Mouse (Mus musculus): ENCODE data around the gene Ano3. TPM values are rescaled to one million over a fixed set of nuclear protein-coding genes. Genes with fewer than 3 reads are reported as not detected.

The Ano3 gene
- polyA plus RNA-seq, 1 experiment from 2014 or later = 0.95 TPM

- peak; percentile 41; the same call in 1 of the 2 replicates for ATAC-seq
- Histone ChIP-seq H3K9me3 (replicated peaks; ENCODE audit: control insufficient read depth, low read length, poor library complexity, severe bottlenecking) (no peaks in the 10 kb centered on the region), H3K4me1 (ENCODE audit: control insufficient read depth, insufficient read depth, low read length) (peaks cover 4% of the 10 kb centered on the region; the same call in 1 of the 2 replicates), H3K36me3 (ENCODE audit: control insufficient read depth, insufficient read depth, low read length) (no peaks in the 10 kb centered on the region), H3K27me3 (ENCODE audit: control insufficient read depth, insufficient read depth, low read depth, low read length) (no peaks in the 10 kb centered on the region), H3K4me2 (ENCODE audit: low read length) (peak overlapping the region; percentile 74), H3K27ac (ENCODE audit: low read length) (no peak overlapping the region), H3K9ac (ENCODE audit: low read depth, low read length) (peak overlapping the region; percentile 55), H3K4me3 (ENCODE audit: low read depth, low read length) (peak overlapping the region; percentile 47)
- WGBS = 61% methylated on average over 3 of the region's 3 CpGs
Observed at GRCm38 (mm10) chr2:110950432-110950803, 305 bp downstream of the Ano3 start.

- peak; percentile 98 for ATAC-seq
- Histone ChIP-seq H3K9me3 (replicated peaks; ENCODE audit: control insufficient read depth, low read length, poor library complexity, severe bottlenecking) (no peaks in the 10 kb centered on the region), H3K4me3 (ENCODE audit: low read depth, low read length) (peak overlapping the region; percentile 47), H3K27ac (ENCODE audit: low read length) (no peak overlapping the region), H3K4me2 (ENCODE audit: low read length) (peak overlapping the region; percentile 74), H3K27me3 (ENCODE audit: control insufficient read depth, insufficient read depth, low read depth, low read length) (no peaks in the 10 kb centered on the region), H3K36me3 (ENCODE audit: control insufficient read depth, insufficient read depth, low read length) (no peaks in the 10 kb centered on the region), H3K4me1 (ENCODE audit: control insufficient read depth, insufficient read depth, low read length) (peaks cover 4% of the 10 kb centered on the region; the same call in 1 of the 2 replicates), H3K9ac (ENCODE audit: low read depth, low read length) (peak overlapping the region; percentile 55)
- WGBS = 3% methylated on average over 20 of the region's 20 CpGs
Observed at GRCm38 (mm10) chr2:110949679-110950431, 868 bp downstream of the Ano3 start.

GRCm38 (mm10) chr2:110945171-110945570, 5.6 kb downstream of the Ano3 start:
- Histone ChIP-seq H3K27ac (ENCODE audit: low read length) (no peak overlapping the region), H3K4me1 (ENCODE audit: control insufficient read depth, insufficient read depth, low read length) (peaks cover 1% of the 10 kb centered on the region; the same call in 1 of the 2 replicates), H3K36me3 (ENCODE audit: control insufficient read depth, insufficient read depth, low read length) (no peaks in the 10 kb centered on the region), H3K4me3 (ENCODE audit: low read depth, low read length) (no peak overlapping the region), H3K9me3 (replicated peaks; ENCODE audit: control insufficient read depth, low read length, poor library complexity, severe bottlenecking) (no peaks in the 10 kb centered on the region), H3K4me2 (ENCODE audit: low read length) (no peak overlapping the region), H3K27me3 (ENCODE audit: control insufficient read depth, insufficient read depth, low read depth, low read length) (no peaks in the 10 kb centered on the region), H3K9ac (ENCODE audit: low read depth, low read length) (no peak overlapping the region)
- no peak for ATAC-seq
- 87% methylated on average over 1 of the region's 1 CpGs for WGBS

GRCm38 (mm10) chr2:110935691-110936090, 15.0 kb downstream of the Ano3 start:
- Histone ChIP-seq H3K27me3 (ENCODE audit: control insufficient read depth, insufficient read depth, low read depth, low read length) (no peaks in the 10 kb centered on the region), H3K9me3 (replicated peaks; ENCODE audit: control insufficient read depth, low read length, poor library complexity, severe bottlenecking) (no peaks in the 10 kb centered on the region), H3K36me3 (ENCODE audit: control insufficient read depth, insufficient read depth, low read length) (no peaks in the 10 kb centered on the region), H3K27ac (ENCODE audit: low read length) (no peak overlapping the region), H3K4me1 (ENCODE audit: control insufficient read depth, insufficient read depth, low read length) (no peaks in the 10 kb centered on the region), H3K4me2 (ENCODE audit: low read length) (no peak overlapping the region), H3K4me3 (ENCODE audit: low read depth, low read length) (no peak overlapping the region), H3K9ac (ENCODE audit: low read depth, low read length) (no peak overlapping the region)
- ATAC-seq = no peak

GRCm38 (mm10) chr2:110929126-110929525, 21.6 kb downstream of the Ano3 start:
- H3K4me3 ChIP-seq (ENCODE audit: low read depth, low read length) = no peak overlapping the region
- no peaks in the 10 kb centered on the region for H3K36me3 ChIP-seq (ENCODE audit: control insufficient read depth, insufficient read depth, low read length)
- H3K4me2 ChIP-seq (ENCODE audit: low read length) = no peak overlapping the region
- no peaks in the 10 kb centered on the region for H3K27me3 ChIP-seq (ENCODE audit: control insufficient read depth, insufficient read depth, low read depth, low read length)
- no peak overlapping the region for H3K9ac ChIP-seq (ENCODE audit: low read depth, low read length)
- ATAC-seq = no peak
- H3K4me1 ChIP-seq (ENCODE audit: control insufficient read depth, insufficient read depth, low read length) = no peaks in the 10 kb centered on the region
- H3K9me3 ChIP-seq (replicated peaks; ENCODE audit: control insufficient read depth, low read length, poor library complexity, severe bottlenecking) = no peaks in the 10 kb centered on the region
- H3K27ac ChIP-seq (ENCODE audit: low read length) = no peak overlapping the region

GRCm38 (mm10) chr2:110909506-110909905, 41.2 kb downstream of the Ano3 start:
- Histone ChIP-seq H3K36me3 (ENCODE audit: control insufficient read depth, insufficient read depth, low read length) (no peaks in the 10 kb centered on the region), H3K9ac (ENCODE audit: low read depth, low read length) (no peak overlapping the region), H3K4me3 (ENCODE audit: low read depth, low read length) (no peak overlapping the region), H3K27ac (ENCODE audit: low read length) (no peak overlapping the region), H3K9me3 (replicated peaks; ENCODE audit: control insufficient read depth, low read length, poor library complexity, severe bottlenecking) (no peaks in the 10 kb centered on the region), H3K27me3 (ENCODE audit: control insufficient read depth, insufficient read depth, low read depth, low read length) (no peaks in the 10 kb centered on the region), H3K4me2 (ENCODE audit: low read length) (no peak overlapping the region), H3K4me1 (ENCODE audit: control insufficient read depth, insufficient read depth, low read length) (no peaks in the 10 kb centered on the region)
- WGBS = 69% methylated on average over 2 of the region's 2 CpGs
- ATAC-seq = no peak

GRCm38 (mm10) chr2:110906473-110906872, 44.2 kb downstream of the Ano3 start:
- Histone ChIP-seq H3K36me3 (ENCODE audit: control insufficient read depth, insufficient read depth, low read length) (no peaks in the 10 kb centered on the region), H3K4me3 (ENCODE audit: low read depth, low read length) (no peak overlapping the region), H3K4me2 (ENCODE audit: low read length) (no peak overlapping the region), H3K9me3 (replicated peaks; ENCODE audit: control insufficient read depth, low read length, poor library complexity, severe bottlenecking) (no peaks in the 10 kb centered on the region), H3K27me3 (ENCODE audit: control insufficient read depth, insufficient read depth, low read depth, low read length) (no peaks in the 10 kb centered on the region), H3K27ac (ENCODE audit: low read length) (no peak overlapping the region), H3K9ac (ENCODE audit: low read depth, low read length) (no peak overlapping the region), H3K4me1 (ENCODE audit: control insufficient read depth, insufficient read depth, low read length) (no peaks in the 10 kb centered on the region)
- ATAC-seq = no peak
- WGBS = 34% methylated on average over 3 of the region's 3 CpGs

GRCm38 (mm10) chr2:110896477-110897270, 54.0 kb downstream of the Ano3 start:
- Histone ChIP-seq H3K4me2 (ENCODE audit: low read length) (no peak overlapping the region), H3K9ac (ENCODE audit: low read depth, low read length) (no peak overlapping the region), H3K27me3 (ENCODE audit: control insufficient read depth, insufficient read depth, low read depth, low read length) (no peaks in the 10 kb centered on the region), H3K4me1 (ENCODE audit: control insufficient read depth, insufficient read depth, low read length) (no peaks in the 10 kb centered on the region), H3K27ac (ENCODE audit: low read length) (no peak overlapping the region), H3K36me3 (ENCODE audit: control insufficient read depth, insufficient read depth, low read length) (no peaks in the 10 kb centered on the region), H3K9me3 (replicated peaks; ENCODE audit: control insufficient read depth, low read length, poor library complexity, severe bottlenecking) (no peaks in the 10 kb centered on the region), H3K4me3 (ENCODE audit: low read depth, low read length) (no peak overlapping the region)
- ATAC-seq = no peak
- WGBS = 91% methylated on average over 2 of the region's 2 CpGs

- no peaks in the 10 kb centered on the region for H3K4me1 ChIP-seq (ENCODE audit: control insufficient read depth, insufficient read depth, low read length)
- H3K9me3 ChIP-seq (replicated peaks; ENCODE audit: control insufficient read depth, low read length, poor library complexity, severe bottlenecking) = no peaks in the 10 kb centered on the region
- no peak for ATAC-seq
- H3K9ac ChIP-seq (ENCODE audit: low read depth, low read length) = no peak overlapping the region
- WGBS = 84% methylated on average over 4 of the region's 4 CpGs
- H3K36me3 ChIP-seq (ENCODE audit: control insufficient read depth, insufficient read depth, low read length) = no peaks in the 10 kb centered on the region
- no peaks in the 10 kb centered on the region for H3K27me3 ChIP-seq (ENCODE audit: control insufficient read depth, insufficient read depth, low read depth, low read length)
- no peak overlapping the region for H3K4me3 ChIP-seq (ENCODE audit: low read depth, low read length)
- no peak overlapping the region for H3K4me2 ChIP-seq (ENCODE audit: low read length)
- H3K27ac ChIP-seq (ENCODE audit: low read length) = no peak overlapping the region
Observed at GRCm38 (mm10) chr2:110871650-110872049, 79.1 kb downstream of the Ano3 start.
